Mouse (Mus musculus) bone marrow, adult 2 months (tissue): ENCODE measurements at regions not wholly inside any gene's neighbourhood (a gene's known extent, or its start where the extent isn't known, plus 50 kb on each side); places are given as distances from the start of the nearest gene placed in this dataset.

ENCODE experiments used
- H3K27ac ChIP-seq: fragments of 200-500 bp; 2 replicates; pipeline ENCODE4 v1.5.1; 2012; ENCODE audit warnings: low read depth, mild to moderate bottlenecking, control low read depth, inconsistent platforms, low read length; ENCODE audit not compliant: control insufficient read depth, poor library complexity, insufficient read depth
- H3K4me1 ChIP-seq: fragments of 200-500 bp; 2 replicates; pipeline ENCODE4 v1.6.1; 2011; ENCODE audit warnings: low read length; ENCODE audit not compliant: control insufficient read depth, insufficient read depth
- H3K4me3 ChIP-seq: fragments of 200-500 bp; replicated peaks from 2 replicates; pipeline ENCODE3; 2011; ENCODE audit warnings: mild to moderate bottlenecking, low read depth, low read length, control low read depth; ENCODE audit not compliant: control insufficient read depth
- CTCF ChIP-seq: fragments of 200-500 bp; IDR thresholded peaks from 2 replicates; pipeline ENCODE4 v1.5.1; 2011; ENCODE audit warnings: low read length, control low read depth; ENCODE audit not compliant: control insufficient read depth, insufficient read depth
- POLR2A ChIP-seq: fragments of 200-500 bp; IDR thresholded peaks from 2 replicates; pipeline ENCODE4 v1.6.1; 2011; ENCODE audit warnings: low read depth, mild to moderate bottlenecking, control low read depth, low read length, borderline replicate concordance; ENCODE audit not compliant: control insufficient read depth
- WGBS: fragments of 180-500 bp; shearing (Covaris S2); methylation state at CpG from one replicate; pipeline ENCODE4 v1.1.7; 2018; 5-methylcytosine and 5-hydroxymethylcytosine counted together

DNA sequence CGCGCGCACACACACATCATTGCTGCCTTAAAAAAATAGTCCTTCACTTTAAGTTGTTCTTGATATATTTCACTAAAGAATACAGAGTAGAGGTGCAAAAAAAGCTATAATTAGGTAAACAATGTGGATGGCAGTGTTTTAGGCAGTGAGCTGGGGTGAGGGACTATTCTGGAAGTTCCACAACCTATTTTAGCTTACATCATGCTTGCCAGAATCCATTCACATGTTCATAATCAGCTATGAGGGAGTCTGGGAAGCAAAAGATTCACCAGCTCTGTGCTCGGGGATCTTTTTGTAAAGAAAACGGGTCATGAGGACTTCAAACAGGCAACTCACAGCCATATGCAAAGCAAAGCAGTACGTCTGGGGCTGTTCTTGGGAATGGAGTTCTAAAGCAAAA lies 242.3 kb downstream of the Cog6 start:
- no peaks in the 10 kb centered on the region for H3K4me1 ChIP-seq
- TF ChIP-seq CTCF (no peak), POLR2A (no peak)
- WGBS: 92% methylated on average over 6 of the region's 6 CpGs
- no peak overlapping the region for H3K4me3 ChIP-seq
- H3K27ac ChIP-seq: no peak overlapping the region

DNA sequence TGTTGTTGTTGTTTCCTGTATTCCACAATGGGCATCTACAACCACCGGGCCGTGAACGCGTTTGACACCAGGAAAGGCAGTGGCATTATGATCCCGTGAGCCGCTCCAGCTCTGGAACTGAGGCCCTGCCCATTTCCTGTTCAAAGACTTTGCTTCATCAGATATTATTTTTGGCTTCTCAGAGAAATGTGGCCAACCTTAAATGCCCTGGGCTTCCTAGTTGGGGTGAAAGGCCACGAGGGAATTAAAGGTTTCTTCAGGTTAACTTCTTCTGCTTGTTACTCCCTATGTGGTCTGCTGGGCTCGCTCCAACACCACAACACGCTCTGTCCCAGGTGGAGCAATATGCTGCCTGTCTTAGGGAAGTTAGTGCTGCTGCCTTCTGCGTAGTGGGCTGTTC lies 249.8 kb downstream of the Cog6 start:
- Histone ChIP-seq H3K4me1 (no peaks in the 10 kb centered on the region; the same call in 1 of the 2 replicates), H3K27ac (no peak overlapping the region), H3K4me3 (no peak overlapping the region)
- TF ChIP-seq CTCF (no peak), POLR2A (no peak)
- WGBS: 5% methylated on average over 10 of the region's 10 CpGs

DNA sequence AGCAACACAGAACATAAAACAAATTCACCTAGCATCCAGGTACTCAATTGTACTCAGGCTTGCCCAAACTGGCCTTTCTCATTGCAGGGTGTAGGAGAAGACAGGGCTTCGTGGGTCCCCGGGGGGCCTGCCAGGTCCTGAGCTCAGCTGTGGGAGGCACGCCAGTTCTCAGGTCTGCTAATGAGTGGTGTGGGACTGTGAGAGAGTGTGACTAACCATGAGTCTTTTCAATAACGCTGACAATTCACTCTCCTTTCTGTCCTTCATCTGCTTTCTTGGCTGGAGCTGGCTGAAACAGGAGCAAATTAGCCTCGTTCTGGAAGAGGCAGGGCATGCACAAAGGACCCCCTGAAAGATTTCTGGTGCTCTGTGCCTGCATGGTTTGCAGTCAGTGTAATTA lies 250.2 kb downstream of the Cog6 start:
- TF ChIP-seq CTCF: no peak
- no peak for TF ChIP-seq POLR2A
- Histone ChIP-seq H3K4me1 (no peaks in the 10 kb centered on the region; the same call in 1 of the 2 replicates), H3K27ac (no peak overlapping the region), H3K4me3 (no peak overlapping the region)
- 68% methylated on average over 5 of the region's 5 CpGs for WGBS

DNA sequence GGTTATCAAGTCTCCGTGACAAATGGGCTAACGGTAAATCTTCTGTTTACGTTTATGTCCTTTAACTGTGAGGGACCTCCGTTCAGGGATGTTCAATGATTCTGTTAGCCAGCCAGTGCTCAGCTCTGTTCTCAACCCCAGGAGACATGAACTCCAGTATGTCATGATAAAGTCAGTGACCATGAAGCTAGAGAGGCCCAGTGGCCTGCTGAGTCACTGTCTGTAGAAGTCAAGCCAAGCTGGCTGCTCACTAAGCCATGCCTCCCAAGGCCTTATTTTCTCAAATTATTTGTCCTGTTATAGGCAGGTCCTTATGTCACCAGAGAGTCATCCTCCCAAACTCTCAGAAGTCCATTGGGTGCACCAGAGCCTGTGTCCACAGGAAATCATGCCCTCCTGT lies 252.9 kb downstream of the Cog6 start:
- no peak overlapping the region for H3K27ac ChIP-seq
- 80% methylated on average over 4 of the region's 4 CpGs for WGBS

DNA sequence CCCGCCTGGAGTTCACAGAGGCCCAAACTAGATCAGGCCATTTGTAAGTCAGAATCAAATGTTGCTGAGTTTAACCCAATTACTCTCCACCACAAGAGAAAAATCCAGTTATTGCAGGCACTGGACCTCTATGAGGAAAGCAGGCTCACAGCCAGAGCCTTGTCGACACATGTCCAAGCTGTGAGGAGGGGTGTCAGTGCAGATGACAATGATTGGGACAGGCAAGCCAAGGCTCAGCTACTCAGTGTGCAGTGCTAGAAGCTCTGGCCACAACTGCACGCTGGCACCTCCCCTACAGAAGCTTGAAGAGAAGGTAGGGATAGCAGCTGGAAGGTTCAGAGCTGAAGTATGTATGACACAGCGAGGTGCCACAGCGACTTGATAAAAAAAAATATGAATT lies 253.4 kb downstream of the Cog6 start:
- Histone ChIP-seq H3K4me1 (no peaks in the 10 kb centered on the region; the same call in 1 of the 2 replicates), H3K4me3 (no peak overlapping the region), H3K27ac (no peak overlapping the region)
- 83% methylated on average over 5 of the region's 5 CpGs for WGBS
- no peak for TF ChIP-seq CTCF
- TF ChIP-seq POLR2A: no peak

More for the DNA sequence above, 252.9 kb downstream of the Cog6 start:
- TF ChIP-seq CTCF (no peak), POLR2A (no peak)
- no peaks in the 10 kb centered on the region; the same call in 1 of the 2 replicates for H3K4me1 ChIP-seq
- H3K4me3 ChIP-seq: no peak overlapping the region

DNA sequence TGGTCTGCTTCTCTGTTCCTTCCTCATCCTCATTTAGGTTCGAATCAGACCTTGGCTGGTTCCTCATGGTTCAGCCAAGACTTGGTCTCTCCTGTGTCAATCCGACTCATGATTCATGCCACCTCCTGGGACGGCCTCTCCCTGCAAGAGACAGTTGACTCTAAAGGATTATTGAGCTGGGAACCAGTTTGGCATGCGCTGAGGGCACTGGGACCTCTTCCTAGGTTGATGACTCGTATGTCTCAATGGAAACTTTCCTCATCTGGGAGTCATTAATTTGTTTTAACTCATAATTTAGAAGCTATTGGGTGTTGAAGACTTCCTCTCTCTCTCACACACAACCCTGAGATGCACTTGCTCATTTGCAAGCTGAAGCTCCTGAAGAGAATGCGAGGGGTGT lies 254.5 kb downstream of the Cog6 start:
- no peaks in the 10 kb centered on the region; the same call in 1 of the 2 replicates for H3K4me1 ChIP-seq
- H3K4me3 ChIP-seq: no peak overlapping the region
- 76% methylated on average over 6 of the region's 6 CpGs for WGBS
- no peak for TF ChIP-seq CTCF
- no peak for TF ChIP-seq POLR2A
- no peak overlapping the region for H3K27ac ChIP-seq

DNA sequence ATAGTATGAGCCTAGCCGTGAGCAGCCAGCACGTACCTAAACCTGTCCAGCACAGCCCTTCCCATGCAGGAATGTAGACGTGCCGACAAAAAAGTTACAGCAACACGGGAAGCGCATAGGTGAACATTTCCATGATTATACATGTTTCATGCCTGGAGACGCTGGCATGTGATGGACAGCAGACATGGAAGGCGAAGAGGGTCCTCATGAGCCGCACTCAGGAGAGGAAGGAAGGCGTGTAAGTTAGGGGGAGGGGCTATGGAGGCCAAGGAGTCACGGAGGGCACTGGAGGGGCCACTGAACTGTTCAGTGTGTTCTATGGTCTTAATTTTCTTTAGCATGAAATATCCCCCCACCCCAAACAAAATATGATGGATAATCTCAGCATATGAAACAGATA lies 257.2 kb downstream of the Cog6 start:
- no peak overlapping the region for H3K4me3 ChIP-seq
- no peak overlapping the region for H3K27ac ChIP-seq
- TF ChIP-seq CTCF (no peak), POLR2A (no peak)
- peaks cover 2% of the 10 kb centered on the region; the same call in 1 of the 2 replicates for H3K4me1 ChIP-seq
- WGBS: 82% methylated on average over 11 of the region's 11 CpGs

DNA sequence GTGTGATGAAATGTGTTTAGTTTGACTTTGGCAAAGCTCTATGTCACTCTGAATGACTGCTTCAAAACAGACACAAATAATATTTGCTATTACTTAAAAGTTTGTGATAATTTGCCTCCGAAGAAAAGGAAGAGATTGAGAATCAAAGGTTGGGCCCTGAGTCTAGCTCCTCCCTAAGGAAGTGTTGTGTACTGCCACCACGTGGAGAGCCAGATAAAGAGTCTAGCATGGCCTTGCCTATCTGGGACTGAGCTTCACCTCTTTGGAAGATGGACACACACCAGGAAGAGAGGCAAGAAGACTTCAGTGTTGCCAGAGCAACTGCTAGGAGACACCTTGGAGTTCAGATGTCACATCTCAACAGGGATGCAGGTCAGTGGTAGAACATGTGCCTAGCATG lies 258.5 kb downstream of the Cog6 start:
- WGBS: 4% methylated on average over 2 of the region's 2 CpGs
- TF ChIP-seq POLR2A (no peak), CTCF (peak; percentile 57)
- H3K4me1 ChIP-seq: peaks cover 3% of the 10 kb centered on the region; the same call in 1 of the 2 replicates
- no peak overlapping the region for H3K27ac ChIP-seq
- no peak overlapping the region for H3K4me3 ChIP-seq

DNA sequence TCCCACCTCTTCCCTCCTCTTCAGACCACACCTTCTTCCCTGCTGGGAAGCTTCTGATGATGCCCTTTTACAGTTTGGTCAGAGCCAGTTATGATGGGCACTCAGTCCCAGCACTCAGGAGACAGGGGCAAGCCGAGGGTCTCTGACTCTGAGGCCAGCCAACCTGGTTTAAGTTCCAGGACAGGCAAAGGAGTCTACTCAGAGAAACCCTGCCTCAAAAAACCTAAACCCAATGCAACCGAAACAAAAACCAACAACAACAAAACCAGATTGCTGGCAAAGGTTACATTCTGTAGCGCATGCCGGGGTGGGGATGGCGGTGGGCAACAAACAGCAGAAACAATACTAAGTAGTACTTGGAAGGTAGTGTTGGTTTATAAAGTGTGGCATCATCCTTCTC lies 260.2 kb downstream of the Cog6 start:
- peaks cover 3% of the 10 kb centered on the region; the same call in 1 of the 2 replicates for H3K4me1 ChIP-seq
- H3K27ac ChIP-seq: no peak overlapping the region
- 90% methylated on average over 5 of the region's 5 CpGs for WGBS
- TF ChIP-seq POLR2A (no peak), CTCF (no peak)
- no peak overlapping the region for H3K4me3 ChIP-seq
